Mouse (Mus musculus) thymus, adult 2 months (tissue): ENCODE results near the gene Fgf12.

Source experiments
- CTCF ChIP-seq: fragments of 200-500 bp; IDR thresholded peaks from 2 replicates; pipeline ENCODE4 v1.5.1; 2012; ENCODE audit warnings: mild to moderate bottlenecking, control low read depth, low read length, moderate library complexity, borderline replicate concordance; ENCODE audit not compliant: control insufficient read depth, poor library complexity, insufficient read depth; ENCODE audit errors: extremely low read depth
- POLR2A ChIP-seq: fragments of 200-500 bp; IDR thresholded peaks from 2 replicates; pipeline ENCODE4 v1.6.1; 2012; ENCODE audit warnings: mild to moderate bottlenecking, low read length, control low read depth, moderate library complexity; ENCODE audit not compliant: control insufficient read depth, poor library complexity, insufficient read depth; ENCODE audit errors: extremely low read depth

GRCm38 (mm10) chr16:28212411-28212810, 540.5 kb downstream of the Fgf12 start:
- TF ChIP-seq POLR2A (no peak), CTCF (no peak)
